Mouse (Mus musculus) mesoderm, embryonic 11.5 days (tissue): ENCODE measurements around the gene Col28a1.

Source experiments
- DNase-seq: peaks from one replicate; pipeline ENCODE4 v3.0.0-alpha.2; 2012; ENCODE audit warnings: low read depth, low spot score

Col28a1 gene

GRCm38 (mm10) chr6:8119116-8119515, 73.3 kb downstream of the Col28a1 start:
- DNase-seq, result no peak

- no peak for DNase-seq
These were observed 73.8 kb downstream of the Col28a1 start for GRCm38 (mm10) chr6:8118577-8118976.

GRCm38 (mm10) chr6:8105870-8106706, 86.3 kb downstream of the Col28a1 start:
- no peak for DNase-seq

GRCm38 (mm10) chr6:8101224-8101623, 91.2 kb downstream of the Col28a1 start:
- peak; percentile 53 for DNase-seq

GRCm38 (mm10) chr6:8095856-8096255, 96.6 kb downstream of the Col28a1 start:
- no peak for DNase-seq

GRCm38 (mm10) chr6:8094160-8094953, 98.1 kb downstream of the Col28a1 start:
- no peak for DNase-seq

GRCm38 (mm10) chr6:8093556-8093955, 98.9 kb downstream of the Col28a1 start:
- no peak for DNase-seq

GRCm38 (mm10) chr6:8086847-8087246, 105.6 kb downstream of the Col28a1 start:
- peak; percentile 43 for DNase-seq

- DNase-seq, result no peak
These were observed 107.6 kb downstream of the Col28a1 start for GRCm38 (mm10) chr6:8084806-8085205.

- DNase-seq, result no peak
These were observed 109.2 kb downstream of the Col28a1 start for GRCm38 (mm10) chr6:8083196-8083595.

GRCm38 (mm10) chr6:8077572-8078146, 114.8 kb downstream of the Col28a1 start:
- DNase-seq, result peak; percentile 73

GRCm38 (mm10) chr6:8074914-8075313, 117.5 kb downstream of the Col28a1 start:
- DNase-seq, result no peak

- no peak for DNase-seq
These were observed 123.4 kb downstream of the Col28a1 start for GRCm38 (mm10) chr6:8068979-8069378.

- no peak for DNase-seq
These were observed 124.0 kb downstream of the Col28a1 start for GRCm38 (mm10) chr6:8068394-8068793.

GRCm38 (mm10) chr6:8067124-8067523, 125.3 kb downstream of the Col28a1 start:
- no peak for DNase-seq

GRCm38 (mm10) chr6:8066208-8066607, 126.2 kb downstream of the Col28a1 start:
- no peak for DNase-seq

- DNase-seq, result no peak
These were observed 133.2 kb downstream of the Col28a1 start for GRCm38 (mm10) chr6:8059199-8059598.

GRCm38 (mm10) chr6:8048216-8048615, 144.2 kb downstream of the Col28a1 start:
- DNase-seq, result no peak

GRCm38 (mm10) chr6:8046446-8046845, 146.0 kb downstream of the Col28a1 start:
- DNase-seq, result no peak

GRCm38 (mm10) chr6:8045825-8046224, 146.6 kb downstream of the Col28a1 start:
- DNase-seq, result no peak

GRCm38 (mm10) chr6:8028711-8029110, 163.7 kb downstream of the Col28a1 start:
- no peak for DNase-seq
